Mouse (Mus musculus): ENCODE measurements at regions not wholly inside any gene's neighbourhood (a gene's known extent, or its start where the extent isn't known, plus 50 kb on each side); places are given as distances from the start of the nearest gene placed in this dataset.

DNA sequence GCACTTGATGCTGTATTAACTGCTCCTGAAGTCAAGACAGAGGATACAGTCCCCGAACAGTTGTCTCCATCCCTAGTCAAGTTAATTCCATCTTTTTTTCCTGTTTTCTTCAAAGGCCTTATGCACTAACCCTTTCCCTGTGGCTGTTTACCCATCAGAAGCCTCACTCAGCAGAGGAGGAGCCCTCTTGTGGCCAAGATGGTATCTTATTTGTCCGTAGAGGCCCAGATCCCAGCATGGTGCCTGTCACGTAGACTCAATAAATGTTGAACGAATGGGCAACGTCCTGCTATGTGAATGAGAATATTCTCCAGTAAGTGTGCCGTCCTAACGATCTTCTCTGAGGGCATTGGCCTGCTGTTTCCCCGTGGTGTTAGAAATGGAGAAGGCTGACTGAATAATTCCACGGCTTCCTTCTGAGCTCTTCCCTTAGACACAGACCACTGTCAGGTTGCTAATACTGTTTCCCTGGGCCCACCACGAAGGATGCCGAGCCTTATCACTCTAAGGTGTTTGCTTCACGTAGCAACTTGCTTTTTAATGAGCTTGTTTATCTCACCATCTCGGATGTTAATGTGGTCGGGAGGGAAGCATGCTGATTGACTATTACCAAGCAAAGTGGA is 113.1 kb upstream of the Fmo9 start:
- Histone ChIP-seq H3K27me3 (ENCODE audit: low read depth, poor library complexity, severe bottlenecking) (no peaks in the 10 kb centered on the region), H3K36me3 (no peaks in the 10 kb centered on the region), H3K27ac (replicated peaks) (no peak overlapping the region), H3K9me3 (replicated peaks) (no peaks in the 10 kb centered on the region), H3K4me3 (no peak overlapping the region), H3K4me1 (peaks cover 8% of the 10 kb centered on the region)
- no peak for DNase-seq (ENCODE audit: low spot score)
- WGBS, result 64% methylated on average over 14 of the region's 14 CpGs

- Histone ChIP-seq H3K9me3 (replicated peaks) (no peaks in the 10 kb centered on the region), H3K36me3 (no peaks in the 10 kb centered on the region), H3K4me1 (peaks cover 8% of the 10 kb centered on the region), H3K4me3 (no peak overlapping the region), H3K27ac (replicated peaks) (no peak overlapping the region), H3K27me3 (ENCODE audit: low read depth, poor library complexity, severe bottlenecking) (no peaks in the 10 kb centered on the region)
- DNase-seq (ENCODE audit: low spot score), result no peak
- 89% methylated on average over 4 of the region's 4 CpGs for WGBS
These were observed 114.0 kb upstream of the Fmo9 start for GRCm38 (mm10) chr1:166795613-166796012.

- DNase-seq (ENCODE audit: low spot score), result no peak
- H3K4me3 ChIP-seq, result no peak overlapping the region
- 70% methylated on average over 6 of the region's 6 CpGs for WGBS
These were observed 114.8 kb upstream of the Fmo9 start for GRCm38 (mm10) chr1:166796362-166796925.

GRCm38 (mm10) chr1:166796931-166797330 is 115.3 kb upstream of the Fmo9 start:
- H3K27ac ChIP-seq (replicated peaks), result 0 out of 2 replicates have a peak overlapping the region, but pooled peaks have one; percentile 9
- no peak for DNase-seq (ENCODE audit: low spot score)
- 85% methylated on average over 4 of the region's 4 CpGs for WGBS
- no peak overlapping the region for H3K4me3 ChIP-seq
- H3K4me1 ChIP-seq, result peaks cover 8% of the 10 kb centered on the region
- no peaks in the 10 kb centered on the region for H3K36me3 ChIP-seq
- H3K27me3 ChIP-seq (ENCODE audit: low read depth, poor library complexity, severe bottlenecking), result no peaks in the 10 kb centered on the region
- H3K9me3 ChIP-seq (replicated peaks), result no peaks in the 10 kb centered on the region

More at GRCm38 (mm10) chr1:166796362-166796925, 114.8 kb upstream of the Fmo9 start:
- Histone ChIP-seq H3K27ac (replicated peaks) (no peak overlapping the region), H3K36me3 (no peaks in the 10 kb centered on the region), H3K27me3 (ENCODE audit: low read depth, poor library complexity, severe bottlenecking) (no peaks in the 10 kb centered on the region), H3K4me1 (peaks cover 8% of the 10 kb centered on the region), H3K9me3 (replicated peaks) (no peaks in the 10 kb centered on the region)

- Histone ChIP-seq H3K9me3 (replicated peaks) (no peaks in the 10 kb centered on the region), H3K27ac (replicated peaks) (no peak overlapping the region), H3K4me1 (peaks cover 8% of the 10 kb centered on the region), H3K27me3 (ENCODE audit: low read depth, poor library complexity, severe bottlenecking) (no peaks in the 10 kb centered on the region), H3K4me3 (no peak overlapping the region), H3K36me3 (no peaks in the 10 kb centered on the region)
- 87% methylated on average over 11 of the region's 11 CpGs for WGBS
- no peak for DNase-seq (ENCODE audit: low spot score)
These were observed 119.4 kb upstream of the Fmo9 start for GRCm38 (mm10) chr1:166800953-166801603.

- 60% methylated on average over 4 of the region's 4 CpGs for WGBS
These were observed 120.3 kb upstream of the Fmo9 start for GRCm38 (mm10) chr1:166801929-166802328.

DNA sequence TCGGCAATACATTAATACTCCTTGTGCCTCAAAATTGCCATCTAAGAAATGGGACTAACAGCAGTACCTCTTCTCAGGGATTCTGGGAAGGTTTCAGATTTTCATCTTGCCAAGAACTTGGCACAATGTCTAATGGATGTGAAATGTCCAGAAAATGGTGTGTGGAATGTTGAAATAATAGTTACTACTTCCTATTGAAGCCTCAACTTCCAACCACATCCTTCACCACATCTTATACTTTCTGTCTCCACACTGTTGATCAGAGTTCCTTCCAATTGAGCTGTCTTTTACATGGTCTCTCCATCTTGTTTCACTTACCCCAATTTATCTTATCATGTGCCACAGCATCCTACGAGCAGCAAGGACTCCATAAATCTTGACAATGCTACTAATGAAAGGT is 122.3 kb upstream of the Fmo9 start:
- no peaks in the 10 kb centered on the region for H3K27me3 ChIP-seq (ENCODE audit: low read depth, poor library complexity, severe bottlenecking)
- no peaks in the 10 kb centered on the region for H3K9me3 ChIP-seq (replicated peaks)
- peaks cover 3% of the 10 kb centered on the region; the same call in 1 of the 2 replicates for H3K4me1 ChIP-seq
- no peak for DNase-seq (ENCODE audit: low spot score)
- H3K36me3 ChIP-seq, result no peaks in the 10 kb centered on the region
- 89% methylated on average over 2 of the region's 2 CpGs for WGBS
- no peak overlapping the region for H3K27ac ChIP-seq (replicated peaks)
- H3K4me3 ChIP-seq, result no peak overlapping the region

More at GRCm38 (mm10) chr1:166801929-166802328, 120.3 kb upstream of the Fmo9 start:
- no peaks in the 10 kb centered on the region for H3K9me3 ChIP-seq (replicated peaks)
- H3K36me3 ChIP-seq, result no peaks in the 10 kb centered on the region
- no peak overlapping the region for H3K4me3 ChIP-seq
- no peaks in the 10 kb centered on the region for H3K27me3 ChIP-seq (ENCODE audit: low read depth, poor library complexity, severe bottlenecking)
- DNase-seq (ENCODE audit: low spot score), result no peak
- peaks cover 8% of the 10 kb centered on the region for H3K4me1 ChIP-seq
- no peak overlapping the region for H3K27ac ChIP-seq (replicated peaks)

DNA sequence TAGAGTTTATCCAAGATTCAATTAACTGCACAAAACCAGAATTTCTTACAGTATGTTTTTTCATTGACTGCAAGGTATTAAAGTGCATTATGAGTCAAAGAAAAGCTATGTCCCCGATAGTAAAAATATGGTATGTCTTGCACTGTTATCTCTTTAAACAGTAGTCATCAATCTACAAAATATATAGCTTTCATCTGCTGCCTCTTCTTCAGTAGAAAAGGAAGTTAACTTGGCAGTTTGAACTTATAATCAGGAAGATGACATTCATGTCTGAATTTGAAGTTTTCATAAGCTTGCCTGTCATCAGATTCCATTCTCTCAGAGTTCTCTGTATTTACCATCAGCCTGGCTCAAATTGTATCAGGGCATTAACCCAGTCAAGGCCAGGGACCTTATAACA is 122.7 kb upstream of the Fmo9 start:
- WGBS, result 97% methylated on average over 1 of the region's 1 CpGs
- peaks cover 3% of the 10 kb centered on the region; the same call in 1 of the 2 replicates for H3K4me1 ChIP-seq
- H3K4me3 ChIP-seq, result no peak overlapping the region
- DNase-seq (ENCODE audit: low spot score), result no peak
- no peak overlapping the region for H3K27ac ChIP-seq (replicated peaks)
- no peaks in the 10 kb centered on the region for H3K36me3 ChIP-seq
- no peaks in the 10 kb centered on the region for H3K27me3 ChIP-seq (ENCODE audit: low read depth, poor library complexity, severe bottlenecking)
- no peaks in the 10 kb centered on the region for H3K9me3 ChIP-seq (replicated peaks)

DNA sequence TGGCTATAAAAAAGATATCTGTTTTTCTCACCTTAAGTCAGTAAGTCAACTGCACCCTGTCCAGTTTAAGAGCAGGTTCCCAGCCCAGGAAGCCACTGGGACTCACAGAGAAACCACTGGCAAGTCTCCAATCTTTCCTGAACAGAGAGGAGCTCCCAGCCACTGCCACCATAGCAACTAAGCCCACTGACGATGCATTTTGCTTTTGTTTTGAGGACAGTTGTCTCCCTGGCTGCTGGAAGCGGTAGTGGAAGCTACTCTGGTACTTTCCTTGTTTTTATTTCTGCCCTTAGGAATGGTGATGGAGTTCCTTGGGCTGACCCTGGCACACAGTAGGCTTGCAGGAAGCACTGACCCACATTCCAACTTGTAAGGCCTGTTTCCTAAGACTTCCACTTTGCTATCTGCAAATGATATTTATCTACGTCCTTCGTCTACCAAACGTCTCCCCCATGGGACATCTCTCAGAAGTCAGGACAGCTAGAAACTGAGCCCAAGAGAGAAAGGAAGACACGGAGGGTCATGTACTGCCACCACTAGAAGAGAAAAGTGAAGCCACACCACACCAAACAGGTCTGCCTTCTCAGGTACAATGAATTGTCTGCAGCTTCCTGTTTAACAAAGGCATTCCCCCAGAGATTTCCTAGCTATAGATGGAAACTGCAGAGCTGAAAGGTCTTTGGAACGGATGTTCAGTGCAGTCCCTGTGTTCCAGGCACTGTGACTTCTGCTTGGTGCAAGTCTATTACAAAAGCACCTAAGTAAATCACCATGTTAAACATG is 125.7 kb upstream of the Fmo9 start:
- DNase-seq (ENCODE audit: low spot score), result no peak
- Histone ChIP-seq H3K4me1 (peaks cover 3% of the 10 kb centered on the region; the same call in 1 of the 2 replicates), H3K27ac (replicated peaks) (no peak overlapping the region), H3K36me3 (no peaks in the 10 kb centered on the region), H3K27me3 (ENCODE audit: low read depth, poor library complexity, severe bottlenecking) (no peaks in the 10 kb centered on the region), H3K9me3 (replicated peaks) (no peaks in the 10 kb centered on the region), H3K4me3 (no peak overlapping the region)
- 72% methylated on average over 7 of the region's 7 CpGs for WGBS

DNA sequence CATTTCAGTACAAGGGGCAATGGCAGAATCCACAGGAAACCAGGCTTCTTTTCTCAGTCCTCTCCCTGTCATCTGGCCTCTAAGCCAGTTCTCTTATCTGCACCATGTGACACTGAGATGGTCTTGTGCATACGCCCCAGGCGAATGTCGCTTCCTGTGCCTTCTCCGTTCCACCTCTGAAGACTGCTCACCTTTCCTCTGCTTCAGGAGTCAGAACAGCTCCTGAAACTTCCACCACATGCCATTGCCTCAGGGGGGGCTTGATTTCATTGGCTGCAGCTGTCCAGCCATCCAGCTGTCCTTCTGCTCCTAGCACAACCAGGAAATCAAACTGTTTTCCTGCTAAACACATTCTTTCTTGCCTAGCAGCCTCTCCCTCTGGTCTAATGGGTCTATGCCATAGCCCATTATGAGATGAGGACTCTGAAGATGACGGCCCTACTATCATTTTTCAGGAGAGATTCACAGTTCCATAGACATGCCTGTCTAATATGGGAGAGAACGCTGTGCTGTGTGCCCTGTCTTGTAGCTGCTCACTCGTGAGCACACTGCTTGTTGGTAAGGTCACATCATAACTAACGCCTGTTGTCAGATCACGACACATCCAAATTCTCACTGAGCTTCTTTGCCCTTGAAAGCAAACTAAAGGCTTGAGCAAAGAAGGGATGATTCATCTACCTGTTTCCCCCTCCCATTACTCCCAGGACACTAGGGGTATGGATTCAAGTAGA is 129.9 kb upstream of the Fmo9 start:
- DNase-seq (ENCODE audit: low spot score), result no peak
- Histone ChIP-seq H3K36me3 (no peaks in the 10 kb centered on the region), H3K27ac (replicated peaks) (no peak overlapping the region), H3K9me3 (replicated peaks) (no peaks in the 10 kb centered on the region), H3K4me1 (peaks cover 3% of the 10 kb centered on the region; the same call in 1 of the 2 replicates), H3K4me3 (no peak overlapping the region), H3K27me3 (ENCODE audit: low read depth, poor library complexity, severe bottlenecking) (no peaks in the 10 kb centered on the region)
- WGBS, result 84% methylated on average over 9 of the region's 9 CpGs

- Histone ChIP-seq H3K4me3 (no peak overlapping the region), H3K9me3 (replicated peaks) (no peaks in the 10 kb centered on the region), H3K36me3 (no peaks in the 10 kb centered on the region), H3K27me3 (ENCODE audit: low read depth, poor library complexity, severe bottlenecking) (no peaks in the 10 kb centered on the region), H3K27ac (replicated peaks) (no peak overlapping the region), H3K4me1 (peaks cover 2% of the 10 kb centered on the region; the same call in 1 of the 2 replicates)
- 91% methylated on average over 7 of the region's 7 CpGs for WGBS
- DNase-seq (ENCODE audit: low spot score), result no peak
These were observed 130.4 kb upstream of the Fmo9 start for GRCm38 (mm10) chr1:166812072-166812461.

- DNase-seq (ENCODE audit: low spot score), result no peak
- Histone ChIP-seq H3K4me1 (no peaks in the 10 kb centered on the region), H3K36me3 (no peaks in the 10 kb centered on the region), H3K27me3 (ENCODE audit: low read depth, poor library complexity, severe bottlenecking) (no peaks in the 10 kb centered on the region), H3K4me3 (no peak overlapping the region), H3K27ac (replicated peaks) (no peak overlapping the region), H3K9me3 (replicated peaks) (no peaks in the 10 kb centered on the region)
- 94% methylated on average over 7 of the region's 7 CpGs for WGBS
These were observed 131.3 kb upstream of the Fmo9 start for GRCm38 (mm10) chr1:166812920-166813439.

Data from midbrain, embryonic 10.5 days (tissue).